Mouse (Mus musculus): ENCODE measurements at regions not wholly inside any gene's neighbourhood (a gene's known extent, or its start where the extent isn't known, plus 50 kb on each side); places are given as distances from the start of the nearest gene placed in this dataset.

DNA sequence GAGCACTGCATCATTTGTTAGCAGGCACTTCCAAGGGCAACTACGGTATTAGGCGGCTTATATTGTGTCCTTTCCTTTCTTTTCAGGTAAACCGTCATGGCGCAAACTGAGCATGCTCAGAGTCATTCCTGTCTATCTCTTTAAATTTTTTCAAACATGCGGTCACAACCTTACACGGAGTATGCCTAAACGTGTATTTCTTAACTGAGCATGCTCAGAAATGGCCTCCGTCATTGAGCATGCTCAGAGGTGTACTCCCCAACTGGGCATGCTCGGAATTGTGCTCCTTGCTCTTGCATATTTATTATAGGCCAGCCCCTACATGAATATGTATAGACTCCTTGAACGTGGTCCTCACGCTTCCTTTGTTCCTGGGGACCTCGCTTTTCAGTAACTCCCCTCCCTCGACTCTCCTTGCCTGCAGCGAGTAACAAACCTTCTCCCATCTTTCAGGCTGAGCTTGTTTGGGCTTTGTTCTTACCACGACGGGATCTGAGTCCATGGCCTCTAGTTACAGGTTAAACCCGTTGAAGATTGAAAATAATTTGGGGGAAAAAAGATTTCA is 50.1 kb upstream of the Ddx3x start:
- TF ChIP-seq CTCF (IDR thresholded peaks at IDR 0.05; ENCODE audit: extremely low read depth, insufficient read length, insufficient replicate concordance, low read depth, low read length) (no peak), POLR2A (IDR thresholded peaks at IDR 0.05; ENCODE audit: low read depth, low read length) (no peak)
